Mouse (Mus musculus) macrophage (primary cell): ENCODE results near the gene Scp2. TPM values are rescaled to one million over a fixed set of nuclear protein-coding genes. Genes with fewer than 3 reads are reported as not detected.

Source experiments
- H3K27ac ChIP-seq: fragments of 350-480 bp; formaldehyde crosslinking; 2 replicates; pipeline ENCODE4 v1.9.0; 2021
- H3K36me3 ChIP-seq: fragments of 350-480 bp; formaldehyde crosslinking; 2 replicates; pipeline ENCODE4 v1.9.0; 2021; ENCODE audit errors: inconsistent target
- H3K4me3 ChIP-seq: fragments of 350-480 bp; formaldehyde crosslinking; 2 replicates; pipeline ENCODE4 v1.9.0; 2021; ENCODE audit errors: inconsistent target
- H3K79me2 ChIP-seq: fragments of 350-480 bp; formaldehyde crosslinking; 2 replicates; pipeline ENCODE4 v1.9.0; 2021; ENCODE audit errors: inconsistent target
- WGBS: methylation state at CpG from one replicate; pipeline ENCODE4 v1.1.7; 2026; ENCODE audit warnings: inconsistent platforms; ENCODE audit not compliant: missing documents; 5-methylcytosine and 5-hydroxymethylcytosine counted together
- polyA plus RNA-seq: library from polyadenylated mRNA; stranded (reverse); fragments of 250-400 nt; gene quantifications from 3 replicates; pipeline ENCODE4 v1.2.4, GENCODE M21; 2018; ENCODE audit warnings: inconsistent platforms

The Scp2 gene
- polyA plus RNA-seq, 1 experiment from 2014 or later, result 200 TPM

DNA sequence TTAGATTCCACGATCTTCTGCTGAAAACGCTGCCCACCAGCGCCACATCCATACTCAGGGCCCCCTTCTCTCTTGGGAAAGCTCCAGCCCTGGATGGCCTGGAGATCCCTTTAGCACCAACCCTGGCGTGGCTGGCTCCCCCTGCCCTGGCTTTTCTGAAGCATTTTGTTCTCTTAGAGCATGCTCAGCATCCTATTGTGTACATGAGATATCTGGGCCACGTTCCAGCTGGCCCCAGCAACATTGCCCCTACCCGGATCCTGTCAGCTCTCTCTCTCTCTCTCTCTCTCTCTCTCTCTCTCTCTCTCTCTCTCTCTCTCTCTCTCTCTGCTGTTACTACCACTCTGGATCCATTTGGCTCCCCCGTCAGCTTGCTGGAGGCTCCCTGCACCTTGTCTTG lies 139.5 kb downstream of the Scp2 start:
- Histone ChIP-seq H3K36me3 (no peaks in the 10 kb centered on the region), H3K27ac (no peak overlapping the region), H3K4me3 (no peak overlapping the region), H3K79me2 (no peaks in the 10 kb centered on the region)
- WGBS, result 80% methylated on average over 6 of the region's 7 CpGs

DNA sequence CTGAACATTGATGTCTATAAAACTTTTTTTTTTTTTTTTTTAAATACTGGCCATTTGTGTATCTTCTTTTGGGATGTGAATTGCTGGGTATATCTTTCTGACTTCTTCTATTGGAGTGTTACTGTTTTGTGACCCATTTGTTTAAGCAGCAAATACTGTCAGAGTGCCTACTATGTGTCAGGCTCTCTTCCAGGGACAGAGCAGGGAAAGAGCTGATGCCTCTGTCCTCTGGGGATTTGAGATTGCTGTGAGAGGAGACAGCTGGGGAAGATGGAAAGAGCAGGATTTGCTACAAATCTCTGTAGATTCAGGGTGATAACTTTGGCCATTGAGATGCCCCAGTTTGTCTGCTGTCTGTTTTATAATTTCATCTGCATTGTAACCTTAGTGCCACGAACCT lies 145.4 kb downstream of the Scp2 start:
- no peak overlapping the region for H3K4me3 ChIP-seq
- WGBS, result 67% methylated on average over 1 of the region's 1 CpGs
- no peak overlapping the region for H3K27ac ChIP-seq
- no peaks in the 10 kb centered on the region for H3K79me2 ChIP-seq
- H3K36me3 ChIP-seq, result no peaks in the 10 kb centered on the region

DNA sequence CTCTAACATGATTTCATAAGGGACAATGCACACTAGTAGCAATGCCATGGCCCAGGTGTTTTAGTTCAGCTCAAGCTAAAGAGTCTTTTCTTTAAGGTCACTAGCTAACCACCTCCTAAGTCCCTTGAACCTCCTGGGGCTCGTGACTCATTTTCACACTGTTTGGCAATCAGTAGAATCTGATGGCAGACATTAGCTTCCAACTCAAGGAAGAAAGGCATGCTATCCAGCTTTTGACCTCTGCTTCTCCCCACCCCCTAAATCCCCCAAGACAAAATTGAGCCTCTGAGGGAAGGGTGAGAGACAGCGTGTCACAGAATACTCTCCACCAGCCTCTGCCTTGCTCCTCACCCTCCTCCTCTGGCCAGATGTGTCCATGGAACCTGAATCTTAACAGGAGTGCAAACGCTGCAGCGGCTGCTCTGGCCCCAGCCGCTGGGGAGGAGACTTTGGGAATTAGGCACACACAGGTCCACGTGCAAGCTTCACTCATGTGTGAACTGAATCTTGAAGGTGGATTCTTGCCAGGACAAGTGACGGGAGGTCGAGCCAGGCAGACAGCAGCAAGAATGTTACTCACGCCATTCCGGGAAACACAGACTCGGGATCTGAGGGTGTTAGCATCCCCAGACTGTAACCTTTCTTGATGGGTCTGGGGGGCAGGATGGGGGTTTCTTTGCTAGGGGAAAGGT lies 146.0 kb downstream of the Scp2 start:
- no peak overlapping the region for H3K27ac ChIP-seq
- H3K4me3 ChIP-seq, result no peak overlapping the region
- H3K79me2 ChIP-seq, result no peaks in the 10 kb centered on the region
- no peaks in the 10 kb centered on the region for H3K36me3 ChIP-seq
- 77% methylated on average over 11 of the region's 11 CpGs for WGBS

DNA sequence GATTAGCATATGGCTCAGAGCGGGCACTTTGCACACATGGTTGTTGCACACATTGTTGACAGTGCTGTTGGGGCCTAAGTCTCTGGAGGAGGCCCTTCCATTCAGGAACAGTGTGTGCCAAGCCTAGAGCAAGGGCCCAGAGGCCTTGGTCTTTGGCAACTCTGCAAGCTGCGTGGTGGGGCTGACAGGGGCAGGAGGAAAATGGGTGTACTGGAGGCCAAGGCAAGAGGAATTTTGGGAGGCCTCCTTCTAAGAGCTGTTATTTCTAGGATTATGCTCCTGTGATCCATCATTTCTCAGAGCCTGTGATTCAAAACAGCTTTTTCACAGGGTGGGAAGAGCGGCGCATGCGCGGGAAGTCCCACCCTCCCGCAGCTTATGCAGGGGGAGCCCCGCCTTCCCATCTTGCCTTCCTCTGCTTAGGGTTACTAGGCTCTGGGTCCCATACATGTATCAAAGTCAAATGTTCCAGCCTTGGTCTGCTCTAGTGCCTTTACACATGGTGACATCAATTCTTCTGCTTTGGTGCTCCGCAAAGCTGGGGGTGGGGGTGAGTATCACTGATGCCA lies 148.3 kb downstream of the Scp2 start:
- Histone ChIP-seq H3K4me3 (no peak overlapping the region), H3K27ac (no peak overlapping the region), H3K79me2 (no peaks in the 10 kb centered on the region), H3K36me3 (no peaks in the 10 kb centered on the region)
- WGBS, result 96% methylated on average over 9 of the region's 9 CpGs

DNA sequence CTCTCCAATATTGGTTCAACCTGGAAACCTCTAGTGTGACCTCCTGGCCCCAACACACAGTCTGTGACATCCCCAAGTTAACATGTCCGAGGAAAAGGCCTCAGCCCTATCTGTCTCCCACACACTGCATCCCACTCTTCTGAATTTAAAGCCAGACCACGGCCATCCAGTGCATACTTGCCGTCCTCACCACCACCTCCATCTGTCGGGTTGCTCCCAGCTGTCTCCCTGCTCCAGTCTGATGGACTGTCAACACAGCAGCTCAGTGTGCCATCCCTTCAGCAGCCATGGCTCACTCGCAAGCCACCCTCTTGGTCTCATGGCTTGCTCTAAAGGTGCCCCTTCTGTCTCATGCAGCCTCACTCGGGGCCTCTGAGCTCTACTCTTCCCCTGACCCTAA lies 149.1 kb downstream of the Scp2 start:
- Histone ChIP-seq H3K36me3 (no peaks in the 10 kb centered on the region), H3K79me2 (no peaks in the 10 kb centered on the region), H3K4me3 (no peak overlapping the region), H3K27ac (no peak overlapping the region)
- WGBS, result 89% methylated on average over 6 of the region's 6 CpGs

DNA sequence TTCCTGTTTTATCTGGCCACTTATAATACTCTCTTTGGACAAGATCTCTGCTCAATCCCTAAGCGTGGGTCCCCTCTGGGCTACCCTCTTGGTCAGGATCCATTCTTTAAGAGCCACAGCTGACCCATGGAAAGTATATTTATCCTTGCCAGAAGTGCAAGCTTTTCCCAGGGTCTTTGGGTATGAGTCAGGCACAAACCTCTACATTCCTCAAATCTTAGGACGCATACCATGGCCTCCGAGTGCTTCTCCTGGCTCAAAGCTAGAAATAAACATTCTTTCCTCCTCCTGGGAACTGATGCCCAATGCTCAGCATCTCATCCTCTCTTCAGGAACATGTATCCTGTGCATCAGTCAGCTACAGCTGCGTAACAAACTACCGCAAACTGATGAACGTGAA lies 149.8 kb downstream of the Scp2 start:
- no peaks in the 10 kb centered on the region for H3K36me3 ChIP-seq
- H3K79me2 ChIP-seq, result no peaks in the 10 kb centered on the region
- 96% methylated on average over 6 of the region's 6 CpGs for WGBS
- H3K27ac ChIP-seq, result no peak overlapping the region
- no peak overlapping the region for H3K4me3 ChIP-seq

Other genes with a start within 250 kb of the Scp2 start
- gene Cpt2, start 221.4 kb downstream of the Scp2 start, polyA plus RNA-seq, result 12.6 to 16.7 TPM (median 14.2 TPM) in 3 replicates
- not detected in 3 replicates for gene Slc1a7, start 176.7 kb downstream of the Scp2 start, polyA plus RNA-seq
- not detected in 3 replicates for gene Podn, start 48.6 kb downstream of the Scp2 start, polyA plus RNA-seq
- gene Echdc2, start 20.4 kb upstream of the Scp2 start, polyA plus RNA-seq, result not detected in 3 replicates
- not detected in 3 replicates for gene Zyg11a, start 73.0 kb upstream of the Scp2 start, polyA plus RNA-seq
- 12.8 to 14.9 TPM (median 13.4 TPM) in 3 replicates for gene Zyg11b, start 156.1 kb upstream of the Scp2 start, polyA plus RNA-seq
- gene Coa7, start 183.1 kb upstream of the Scp2 start, polyA plus RNA-seq, result 5.8 to 26.5 TPM (median 11.3 TPM) in 3 replicates
- gene Shisal2a, start 238.4 kb upstream of the Scp2 start, polyA plus RNA-seq, result not detected in 3 replicates